Mouse (Mus musculus): ENCODE data around the gene Ubap2.

Gene Ubap2

DNA sequence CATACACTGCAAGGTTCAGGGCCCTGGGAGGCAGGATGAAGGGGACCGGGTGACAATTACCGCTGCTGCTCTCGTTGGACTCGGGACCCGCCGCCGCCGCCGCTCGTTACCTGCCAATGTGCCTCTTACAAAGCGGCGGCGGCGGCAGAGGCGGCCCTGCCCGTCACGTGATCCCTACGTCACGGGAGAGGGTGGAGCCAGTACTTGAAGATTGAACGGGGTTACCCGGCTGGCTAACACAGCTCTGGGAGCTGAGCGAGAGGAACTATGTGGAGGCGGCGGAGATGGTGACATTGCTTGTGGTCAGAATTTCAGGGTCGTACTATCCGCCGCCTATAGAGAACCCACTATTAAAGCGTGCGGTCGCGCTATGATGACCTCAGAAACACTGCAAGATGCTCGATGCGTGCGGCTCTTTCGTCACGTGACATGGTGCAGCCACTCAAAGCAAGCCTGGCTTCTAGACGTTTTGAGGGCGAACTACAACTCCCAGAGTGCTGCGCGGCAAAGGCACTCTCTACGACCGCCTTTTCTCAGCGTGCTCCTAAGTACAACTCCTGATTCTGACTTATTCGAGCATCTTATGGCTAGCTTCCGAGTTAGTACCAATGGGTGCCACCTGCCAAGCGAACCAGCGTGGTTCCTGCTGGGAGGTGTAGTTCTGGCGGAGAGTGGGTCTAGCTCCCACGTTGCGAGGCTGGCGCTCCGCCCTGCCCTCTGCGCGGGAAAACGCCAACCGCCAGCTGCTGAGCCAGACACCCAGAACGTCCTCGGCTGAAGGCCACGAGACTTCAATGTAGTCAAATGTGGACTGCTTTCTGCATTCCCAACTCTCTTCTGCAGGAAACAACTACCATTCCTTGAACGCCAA, at the start of gene Ubap2:
TSS of gene Ubap2 (minus strand) at position 165 of the 871 bp plus-strand sequence.
- peak; percentile 99 for DNase-seq

DNA sequence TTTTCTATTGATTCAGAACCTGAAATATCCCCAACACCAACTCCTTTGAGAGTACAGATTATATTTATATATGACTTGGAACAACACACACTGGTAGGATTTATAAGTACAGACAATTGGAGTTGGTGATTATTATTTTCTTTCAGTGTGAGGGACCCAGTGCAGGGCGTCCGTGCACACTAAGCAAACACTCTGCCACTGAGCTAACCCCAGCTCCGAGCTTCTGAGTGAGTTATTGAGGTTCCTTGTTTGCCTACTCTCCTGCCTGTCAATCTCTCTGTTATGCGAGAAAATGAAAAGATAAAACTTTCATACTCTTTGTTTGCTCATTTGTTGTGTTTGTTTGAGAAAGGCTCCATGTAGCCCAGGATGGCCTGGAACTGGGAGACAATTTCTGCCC, 46.0 kb upstream of the Ubap2 start:
- no peak for DNase-seq

DNA sequence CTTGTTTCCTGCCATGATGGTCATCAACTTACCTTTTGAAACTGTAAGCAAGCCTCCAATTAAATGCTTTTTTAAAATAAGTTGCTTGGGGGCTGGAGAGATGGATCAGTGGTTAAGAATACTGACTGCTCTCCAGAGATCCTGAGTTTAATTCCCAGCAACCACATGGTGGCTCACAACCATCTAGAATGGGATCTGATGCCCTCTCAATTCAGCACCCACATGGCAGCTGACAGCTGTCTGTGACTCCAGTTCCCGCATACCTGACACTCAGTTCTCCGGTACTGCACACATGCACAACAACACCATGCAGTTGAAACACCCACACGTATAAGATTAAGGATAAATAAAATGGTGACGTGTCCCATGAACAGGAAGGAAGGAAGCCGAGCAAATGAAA, 43.3 kb upstream of the Ubap2 start:
- no peak for DNase-seq

DNA sequence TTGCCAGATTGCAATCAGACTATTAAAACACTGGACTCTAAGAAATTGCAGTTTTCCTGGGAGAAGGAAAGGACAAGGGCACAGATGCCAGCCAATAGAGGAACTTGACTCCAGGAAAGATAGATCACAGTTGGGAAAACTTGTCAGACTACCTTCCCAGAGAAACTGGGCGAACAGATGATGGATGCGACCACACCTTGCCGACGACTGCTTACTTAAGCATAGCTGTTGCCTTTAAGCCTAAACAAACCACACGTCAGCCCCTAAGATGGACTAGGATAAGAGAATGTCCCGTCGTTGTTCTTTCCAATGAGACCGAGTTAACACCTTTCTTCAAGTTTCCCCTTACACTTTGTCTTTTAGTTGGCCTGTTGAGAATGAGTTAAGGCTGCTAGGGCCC, 40.2 kb upstream of the Ubap2 start:
- peak; percentile 10 for DNase-seq

DNA sequence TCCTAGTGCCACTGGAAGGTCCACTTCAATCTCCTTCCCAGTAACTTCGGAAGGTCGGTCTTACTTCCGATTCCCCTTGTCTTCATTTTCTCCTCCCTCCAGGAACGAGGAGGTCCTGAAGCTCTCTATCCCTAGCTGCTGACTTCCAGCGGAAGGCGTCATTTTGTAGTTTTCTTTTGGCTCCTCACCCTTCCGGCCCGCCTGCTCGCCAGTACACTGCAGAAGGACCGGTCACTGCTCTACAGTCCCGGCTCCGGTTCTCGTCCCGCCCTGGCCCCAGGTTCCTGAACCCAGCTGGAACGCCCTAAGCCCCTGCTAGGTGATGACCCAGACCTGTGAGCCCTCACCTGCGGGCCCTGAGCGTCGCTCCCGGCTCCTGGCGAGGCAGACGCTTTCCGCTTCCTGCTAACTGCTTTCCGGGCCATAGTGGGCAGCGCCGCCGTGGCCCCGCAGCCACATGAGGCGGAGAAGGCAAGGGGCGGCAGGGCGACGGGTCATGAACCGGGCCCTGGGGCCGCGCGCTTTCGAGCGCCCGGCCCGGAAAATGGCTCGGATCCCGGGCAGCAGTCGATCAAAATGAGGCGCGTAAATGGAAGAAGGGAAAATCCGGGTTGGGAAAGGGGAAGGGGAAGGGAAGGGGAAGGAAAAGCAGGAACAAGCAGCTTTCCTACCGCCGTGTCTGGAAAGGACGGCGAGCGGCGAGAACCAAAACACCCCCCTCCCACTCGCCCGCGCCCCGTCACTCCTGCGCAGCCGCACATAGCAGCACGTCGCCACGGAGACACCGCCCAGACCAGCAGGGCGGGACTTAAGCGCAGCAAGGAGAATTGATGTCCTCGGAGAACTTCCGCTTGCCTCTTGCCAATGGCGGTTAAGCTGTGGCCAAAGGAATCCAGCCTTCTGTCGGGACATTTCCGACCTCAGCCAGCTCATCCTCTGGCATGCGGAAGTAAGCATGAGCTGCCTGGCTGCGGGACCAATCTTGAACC, 39.5 kb upstream of the Ubap2 start, which contains the start of gene Dcaf12:
TSS of gene Dcaf12 (minus strand) at position 749 of the 989 bp plus-strand sequence.
- DNase-seq: peak; percentile 97

DNA sequence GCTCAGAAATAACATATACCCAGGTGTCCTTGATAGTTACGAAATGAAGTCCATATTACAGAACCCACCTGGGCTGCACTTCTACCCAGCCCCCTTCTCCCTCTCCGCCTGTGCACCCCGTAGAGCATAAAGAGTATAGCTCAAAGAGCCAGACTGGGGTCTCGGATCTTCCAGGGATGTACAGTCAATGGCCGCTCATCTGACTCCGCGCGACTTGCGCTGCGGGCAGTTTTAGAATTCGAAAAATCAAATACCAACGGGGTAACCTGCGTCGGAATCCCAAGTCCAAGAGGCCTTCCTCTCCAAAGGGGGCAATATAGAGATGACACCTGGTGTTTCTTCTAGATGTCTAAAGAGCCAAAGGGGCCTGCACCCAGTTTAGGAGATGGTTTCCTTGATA, 38.8 kb upstream of the Ubap2 start:
- DNase-seq: peak; percentile 11

DNA sequence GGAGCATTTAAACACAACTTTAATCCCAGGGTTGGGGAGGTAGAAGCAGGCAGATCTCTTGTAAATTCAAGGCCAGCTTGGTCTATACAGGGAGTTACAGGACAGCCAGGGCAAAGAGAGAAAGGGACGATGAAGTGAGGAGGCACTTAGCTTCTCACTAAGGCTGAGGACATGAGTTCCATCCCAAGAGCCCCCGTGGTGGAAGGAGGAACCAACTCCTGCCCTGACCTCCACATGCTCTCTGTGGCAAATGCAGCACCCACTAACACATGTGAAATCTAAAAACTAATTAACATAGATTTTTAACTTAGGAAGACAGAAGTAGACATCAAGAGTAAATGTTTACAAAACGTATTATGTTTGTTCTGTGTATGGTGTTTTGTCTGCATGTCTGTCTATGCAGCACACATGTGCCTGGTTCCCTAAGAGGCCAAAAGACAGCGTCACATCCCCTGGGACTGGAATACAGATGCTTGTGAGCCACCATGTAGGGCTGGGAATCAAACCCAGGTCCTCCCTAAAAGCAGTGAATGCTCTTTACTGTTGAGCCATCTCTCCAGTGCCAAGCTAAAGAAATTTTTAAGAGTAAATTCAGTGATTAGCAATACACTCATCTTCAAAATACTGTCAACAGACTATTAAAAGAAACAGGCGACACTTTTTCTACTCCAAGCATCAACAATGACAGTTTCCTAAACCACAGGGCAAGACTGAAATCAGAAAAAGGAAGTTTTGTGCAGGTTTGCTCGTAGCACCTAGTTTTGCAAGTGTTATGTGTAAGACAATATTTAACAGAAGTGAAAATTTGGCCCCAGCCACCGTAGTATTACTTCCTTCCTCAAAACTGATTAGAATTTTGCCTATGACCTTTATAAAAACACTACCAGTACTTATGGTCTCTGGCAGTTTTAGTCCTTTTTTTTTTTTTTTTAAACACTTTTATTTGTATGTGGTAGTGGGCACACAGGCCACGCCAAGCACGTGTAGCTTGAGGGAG, 35.9 kb upstream of the Ubap2 start:
- no peak for DNase-seq

DNA sequence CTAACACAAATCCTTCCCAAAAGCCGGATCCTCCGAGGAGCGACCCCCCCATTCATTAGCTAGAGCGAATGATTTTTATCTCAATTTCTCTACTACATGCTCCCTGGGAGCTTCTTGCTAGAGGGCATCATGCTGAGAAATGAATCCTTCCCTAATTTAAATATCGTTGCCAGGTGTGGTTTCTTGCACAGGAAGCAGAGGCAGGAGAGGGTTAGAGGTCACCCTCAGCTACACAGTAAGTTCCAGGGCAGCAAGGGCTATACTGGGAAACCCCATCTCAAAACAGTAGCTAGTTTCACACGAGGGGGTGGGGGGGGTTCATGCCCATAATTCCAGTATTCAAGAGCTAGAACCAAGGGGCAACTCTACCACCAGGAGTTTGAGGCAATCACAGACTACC, 32.5 kb upstream of the Ubap2 start:
- no peak for DNase-seq

DNA sequence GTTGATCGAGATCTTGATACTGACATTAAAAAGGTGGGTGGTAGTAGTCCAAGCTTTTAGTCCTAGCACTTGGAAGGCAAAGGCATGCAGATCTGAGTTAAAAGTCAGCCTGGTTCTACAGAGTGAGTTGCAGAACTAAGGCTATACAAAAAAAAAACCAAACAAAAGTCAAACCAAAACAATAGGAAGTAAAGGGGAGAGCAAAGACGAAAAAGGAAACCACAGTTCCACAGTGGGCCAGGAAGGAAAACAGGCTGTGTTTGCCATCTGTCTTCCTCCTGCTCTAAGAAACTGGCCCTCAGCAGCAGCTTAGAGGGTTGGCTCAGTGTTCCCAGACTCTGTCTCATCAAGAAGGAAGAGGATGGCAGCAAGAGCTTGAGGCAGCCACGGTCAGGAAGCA, 29.4 kb upstream of the Ubap2 start:
- DNase-seq: no peak

DNA sequence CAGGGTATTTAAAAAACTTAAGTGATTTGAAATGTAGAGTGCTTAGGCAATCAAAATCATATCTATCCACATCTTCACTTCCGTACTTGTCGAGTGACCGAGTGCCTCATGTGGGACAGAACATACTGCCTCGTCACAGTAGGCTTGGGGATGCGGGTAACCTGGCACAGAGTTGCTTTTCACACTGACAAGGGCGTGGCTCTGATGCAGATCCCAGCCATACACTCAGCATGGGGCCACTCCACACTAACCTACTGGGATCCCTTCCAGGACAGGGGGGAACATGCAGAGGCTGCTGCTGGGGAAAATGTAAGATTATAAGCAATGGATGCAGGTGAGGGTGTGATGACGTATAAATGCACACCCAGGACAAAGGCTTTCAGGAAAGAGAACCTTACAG, 28.7 kb upstream of the Ubap2 start:
- DNase-seq: no peak

DNA sequence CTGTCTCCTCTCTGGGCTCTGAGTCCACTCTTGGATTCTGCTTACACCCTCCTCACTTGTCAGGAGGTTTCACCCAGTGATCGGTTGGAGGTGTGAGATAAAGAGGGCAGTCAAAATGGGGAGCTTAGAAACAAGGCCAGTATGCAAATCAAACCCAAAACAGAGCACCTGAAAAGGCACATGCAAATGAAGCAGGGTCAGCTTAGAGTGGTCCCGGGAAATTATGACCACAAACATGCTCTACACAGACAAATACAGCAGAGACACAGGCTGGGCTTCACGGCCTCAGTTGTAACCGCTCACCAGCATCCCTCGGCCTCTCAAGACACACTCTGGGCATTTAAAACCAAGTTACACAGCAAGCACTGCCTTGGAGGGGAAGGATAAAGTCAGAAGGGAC, 24.0 kb upstream of the Ubap2 start:
- no peak for DNase-seq

DNA sequence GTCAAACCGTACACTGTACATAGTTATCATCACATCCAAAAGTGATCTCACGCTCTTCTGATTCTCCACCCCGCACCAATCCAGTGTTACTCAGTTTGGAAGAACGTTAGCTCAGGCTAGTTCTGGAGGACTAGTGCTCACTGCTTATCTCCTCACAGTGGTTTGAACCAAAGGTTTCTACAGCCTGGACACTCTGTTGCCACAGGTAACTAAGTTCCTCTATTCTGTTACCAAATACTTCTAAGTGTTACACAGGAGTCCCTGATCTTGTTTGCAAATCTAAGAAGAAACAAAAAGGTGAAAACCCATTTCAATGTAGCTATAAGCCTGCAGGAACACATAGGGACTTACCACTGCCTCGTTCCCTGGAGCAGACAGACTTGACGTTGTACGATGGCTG, 21.0 kb upstream of the Ubap2 start:
- DNase-seq: no peak

DNA sequence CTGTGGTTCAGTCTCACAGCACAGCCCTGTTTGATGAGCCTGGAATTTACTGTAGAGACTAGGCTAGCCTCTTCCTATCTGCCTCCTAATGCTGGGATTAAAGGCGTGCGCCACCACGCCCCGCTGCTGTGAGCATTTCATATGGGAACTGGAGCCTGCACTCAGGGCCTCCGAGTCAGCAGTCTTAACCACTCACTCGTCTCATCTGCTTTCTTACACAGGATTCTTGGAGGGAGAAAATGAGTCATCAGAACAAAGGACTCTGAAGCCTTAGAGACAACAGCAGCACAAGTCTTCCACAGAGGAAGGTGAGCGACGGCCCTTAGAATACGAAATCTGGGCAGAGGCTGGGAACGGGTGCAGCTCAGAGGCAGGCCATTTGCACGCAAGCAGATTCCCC, 20.6 kb upstream of the Ubap2 start:
- no peak for DNase-seq

DNA sequence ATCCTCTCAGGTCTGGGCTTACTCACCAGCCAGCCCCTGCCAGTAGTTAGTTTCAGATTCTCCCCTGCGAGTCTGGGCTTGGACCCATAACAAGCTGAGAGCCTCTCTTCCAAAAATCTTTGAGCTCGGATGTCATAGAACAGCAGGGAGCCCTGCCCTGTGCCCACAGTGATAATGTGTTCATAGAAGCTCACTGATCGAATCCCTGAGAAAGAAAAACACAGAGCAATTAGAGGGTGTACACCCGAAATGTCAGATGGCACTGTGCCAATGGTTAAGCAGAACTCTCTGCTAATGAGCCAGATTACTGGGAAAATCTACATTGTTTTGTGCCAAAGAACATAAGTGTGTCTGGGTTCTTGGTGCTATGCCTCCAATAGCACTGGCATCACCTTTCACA, 19.0 kb upstream of the Ubap2 start:
- no peak for DNase-seq

DNA sequence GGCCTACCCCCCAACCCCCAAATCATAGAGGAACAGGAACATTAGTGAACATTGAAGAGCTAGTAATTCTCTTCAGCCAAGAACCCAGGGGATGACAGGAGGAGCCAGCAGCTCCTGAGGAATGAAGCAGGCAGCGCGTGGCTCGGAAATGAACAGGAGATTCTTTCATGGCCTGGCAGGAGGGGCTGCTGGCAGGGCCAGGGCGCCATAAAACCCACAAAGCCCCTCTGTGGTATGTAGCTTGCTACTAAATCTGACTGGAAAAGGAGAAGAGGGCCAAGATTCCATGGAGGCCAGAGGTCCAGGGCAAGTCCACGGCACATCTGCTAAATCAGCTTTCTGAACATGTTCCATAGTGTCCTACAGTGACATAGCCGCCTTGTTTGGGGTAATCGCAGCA, 14.9 kb upstream of the Ubap2 start:
- DNase-seq: no peak

DNA sequence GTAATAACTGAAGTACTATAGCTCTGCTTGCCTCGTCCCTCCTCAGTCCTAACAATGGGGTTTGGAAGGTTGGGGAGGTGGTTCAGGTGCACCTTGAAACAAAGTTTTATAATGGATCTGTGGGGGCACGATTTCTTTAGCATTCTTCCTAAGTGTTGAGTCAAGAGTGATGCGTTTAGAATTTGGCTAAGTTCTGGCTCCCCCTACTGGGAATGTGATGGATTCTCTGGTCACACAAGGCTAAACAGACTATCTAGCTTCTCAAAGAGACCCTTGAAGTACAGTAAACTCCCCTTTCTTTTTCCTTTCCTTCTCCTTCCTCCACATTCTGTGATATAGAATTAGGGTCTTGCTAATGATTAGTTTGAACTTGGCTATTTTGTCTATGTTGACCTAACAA, 11.5 kb upstream of the Ubap2 start:
- DNase-seq: peak; percentile 69

DNA sequence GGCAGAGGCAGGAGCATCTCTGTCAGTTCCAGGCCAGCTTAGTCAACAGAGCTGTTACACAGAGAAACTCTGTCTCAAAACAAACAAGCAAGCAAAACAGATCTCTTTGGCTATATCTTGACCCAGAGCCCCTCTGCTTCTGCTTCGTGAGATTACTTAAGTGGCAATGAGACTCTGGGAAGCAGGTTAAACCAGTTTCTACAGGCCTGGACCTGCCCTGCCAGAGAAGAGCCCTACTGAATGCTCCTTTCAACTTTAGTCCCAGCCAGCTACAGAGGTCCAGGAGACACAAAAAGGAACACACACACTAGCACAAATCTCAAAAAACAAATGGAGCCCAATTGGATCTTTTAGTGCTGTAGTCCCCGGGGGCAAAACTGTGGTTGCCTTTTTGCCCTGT, 9.1 kb upstream of the Ubap2 start:
- peak; percentile 9 for DNase-seq

DNA sequence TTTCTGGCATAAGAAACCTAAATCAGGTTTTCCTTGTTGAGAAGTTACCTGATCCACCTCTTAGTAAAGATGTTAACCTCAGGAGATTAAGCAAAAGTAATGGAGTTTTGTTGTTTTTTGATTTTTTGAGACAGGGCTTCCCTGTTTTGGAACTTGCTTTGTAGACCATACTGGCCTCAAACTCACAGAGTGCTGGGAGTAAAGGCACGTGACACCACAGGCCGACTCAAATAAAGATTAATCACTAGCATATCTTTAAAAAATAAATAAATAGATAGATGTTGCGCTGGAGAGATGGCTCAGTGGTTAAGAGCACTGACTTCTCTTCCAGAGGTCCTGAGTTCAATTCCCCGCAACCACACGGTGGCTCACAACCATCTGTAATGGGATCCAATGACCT, 983 bp upstream of the Ubap2 start:
- DNase-seq: no peak

DNA sequence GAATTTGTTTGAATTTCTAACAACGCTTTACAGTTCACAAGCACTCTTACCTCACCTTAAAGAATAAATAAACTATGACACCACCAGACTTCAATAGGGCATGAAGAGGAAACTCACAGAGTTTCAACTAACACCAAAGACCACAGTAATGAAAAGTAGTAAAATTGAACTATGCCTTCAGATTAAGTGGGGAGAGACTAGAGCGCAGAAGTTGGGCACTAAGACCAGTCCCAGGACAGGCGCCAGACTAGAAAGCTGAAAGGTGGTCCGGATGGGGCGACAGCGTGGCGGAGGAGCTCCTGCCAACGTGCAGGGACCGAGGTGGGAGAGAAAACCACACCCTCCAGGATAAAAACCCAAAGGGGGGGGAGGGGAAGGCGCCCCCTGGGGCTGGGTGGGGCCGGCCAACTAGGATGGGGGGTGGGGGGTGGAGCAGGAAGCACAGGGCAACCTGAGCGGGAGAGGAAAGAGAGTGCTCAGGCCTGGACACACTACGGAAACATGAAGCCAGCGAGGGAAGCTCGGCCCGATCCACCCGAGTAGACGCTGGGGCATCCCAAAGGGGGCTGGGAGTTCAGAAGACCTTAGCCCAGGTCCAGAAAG, 466 bp downstream of the Ubap2 start:
- DNase-seq: no peak

DNA sequence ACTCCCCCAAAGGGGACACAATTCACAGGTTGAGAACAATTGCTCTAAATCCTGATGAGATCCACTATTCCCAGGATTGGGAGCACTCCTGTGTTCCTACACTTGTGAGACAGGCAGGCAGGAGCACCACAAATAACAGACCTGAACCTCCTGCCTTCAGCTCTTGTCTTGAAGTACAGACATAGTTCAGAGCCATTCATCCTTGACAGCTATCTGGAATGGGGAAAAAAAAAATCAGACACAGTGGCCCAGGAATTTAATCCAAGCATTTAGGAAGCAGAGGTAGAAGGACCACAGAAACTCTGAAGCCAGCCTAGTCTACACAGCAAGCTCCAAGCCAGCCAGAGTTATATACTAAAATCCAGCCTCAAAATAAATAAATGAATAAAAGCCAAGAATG, 6.8 kb downstream of the Ubap2 start:
- no peak for DNase-seq

DNA sequence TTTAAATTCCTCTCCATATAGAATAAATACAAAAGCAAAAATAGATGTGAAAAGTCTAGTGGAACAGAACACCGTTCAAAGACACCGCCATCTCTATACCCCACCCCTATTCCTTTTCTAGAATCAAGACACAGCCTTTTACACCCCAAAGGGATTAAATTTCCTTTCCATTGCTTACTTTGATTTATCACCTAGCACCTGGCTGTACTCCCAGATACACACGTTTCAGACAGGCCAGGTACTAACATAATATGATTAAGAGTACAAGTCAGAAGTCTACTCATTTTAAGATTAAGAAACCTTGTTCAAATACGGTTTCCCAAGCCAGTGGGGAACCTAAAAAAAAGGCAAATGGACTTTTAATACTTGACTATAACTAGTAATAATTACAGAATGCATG, 8.6 kb downstream of the Ubap2 start:
- DNase-seq: no peak

DNA sequence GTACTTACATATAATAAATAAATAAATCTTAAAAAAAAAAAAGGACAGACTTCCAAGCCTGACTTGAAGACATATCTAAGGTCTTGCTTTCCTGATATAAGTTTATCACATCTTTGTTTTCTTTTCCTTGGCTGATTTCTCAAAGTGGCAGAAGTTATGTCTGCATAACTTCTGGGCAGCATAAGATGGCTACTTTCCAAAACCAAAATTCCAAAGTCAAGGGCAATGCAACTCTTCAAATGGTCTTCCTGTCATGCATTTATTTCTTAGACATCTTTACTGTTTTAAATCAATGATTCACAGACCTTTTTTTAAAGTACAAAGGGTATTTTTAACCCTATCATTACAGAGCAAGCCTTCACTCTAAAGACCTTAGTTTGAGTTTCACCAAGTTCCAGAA, 14.3 kb downstream of the Ubap2 start:
- DNase-seq: no peak

All from embryo, embryonic 11 days (tissue).